Mouse (Mus musculus) inflammation-experienced regulatory T-cells, adult 6 months (primary cell): Measurements from ENCODE around the gene Chrna5. TPM values are rescaled to one million over a fixed set of nuclear protein-coding genes. Genes with fewer than 3 reads are reported as not detected.
A peak's percentile ranks its signal among the peaks of the same experiment; 100 is the strongest.
"Not testable (repeated sequence)": the region's sequence is repeated elsewhere in the genome, so short reads cannot be mapped to it uniquely, and the experiment has no call there.

Source experiments
- ATAC-seq: one replicate; pipeline ENCODE4 v1.8.0; 2017
- polyA plus RNA-seq, 3 experiments: library from polyadenylated mRNA; unstranded; fragments of 100-300 nt; shearing (Covaris generic); gene quantifications; one replicate each; pipeline ENCODE4 v1.2.1; 2017

The Chrna5 gene
- polyA plus RNA-seq = not detected

DNA sequence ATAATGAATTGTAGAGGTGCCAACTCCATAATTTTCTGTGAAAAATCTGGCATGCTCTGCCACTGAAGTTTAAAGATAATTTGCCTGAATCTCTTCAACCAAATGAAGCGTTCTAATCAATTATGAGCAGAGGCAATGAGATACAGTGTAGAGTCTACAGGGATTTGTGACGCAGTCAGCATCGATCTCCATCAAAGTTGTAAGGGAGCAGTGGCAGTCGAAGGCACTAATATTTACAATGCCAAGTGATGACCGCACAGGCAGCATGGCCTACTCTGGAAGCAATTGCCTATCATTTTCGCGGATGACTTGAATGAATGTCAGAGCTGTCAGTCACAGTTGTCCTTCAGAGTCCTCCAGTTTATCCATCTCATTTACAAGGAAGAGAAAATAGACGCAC is at the start of gene Chrna5:
Gene Chrna5 (plus strand): TSS at position 207 of the 400 bp plus-strand sequence.
- ATAC-seq = no peak

DNA sequence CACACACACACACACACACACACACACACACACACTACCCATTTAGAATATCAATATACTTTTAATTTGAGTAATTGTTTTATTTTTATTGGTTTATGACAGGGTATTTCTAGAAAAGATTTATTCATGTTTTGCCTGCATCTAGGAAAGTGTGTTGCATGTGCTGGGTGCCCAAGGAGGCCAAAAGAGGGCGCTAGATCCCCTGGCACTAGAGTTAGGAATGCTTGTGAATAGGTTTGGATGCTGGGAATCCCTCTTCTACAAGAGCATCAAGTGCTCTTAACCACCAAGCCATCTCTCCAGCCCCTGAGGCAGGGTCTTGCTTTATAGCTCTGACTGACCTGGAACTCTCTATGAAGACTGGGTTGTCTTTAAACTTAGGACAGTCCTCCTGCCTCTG is 48.9 kb upstream of the Chrna5 start:
- ATAC-seq = no peak

DNA sequence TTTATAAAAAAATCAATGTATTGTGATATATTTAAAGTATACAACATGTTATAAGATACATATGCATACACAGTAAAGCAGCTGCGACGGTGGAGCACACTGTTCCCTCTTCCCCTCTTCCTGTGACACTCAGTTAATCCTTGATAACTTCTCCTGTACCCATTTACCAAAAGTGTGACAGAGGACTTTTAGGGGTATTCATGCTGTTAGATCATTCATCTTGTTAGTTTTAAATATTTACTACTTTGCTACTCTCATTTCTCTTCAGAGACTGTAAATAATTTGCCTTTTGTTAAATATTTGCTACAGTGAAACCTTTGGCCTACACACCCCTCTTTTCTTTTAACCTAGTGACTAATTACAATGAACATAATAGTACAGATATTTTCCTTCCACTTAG is 48.3 kb upstream of the Chrna5 start:
- no peak for ATAC-seq

DNA sequence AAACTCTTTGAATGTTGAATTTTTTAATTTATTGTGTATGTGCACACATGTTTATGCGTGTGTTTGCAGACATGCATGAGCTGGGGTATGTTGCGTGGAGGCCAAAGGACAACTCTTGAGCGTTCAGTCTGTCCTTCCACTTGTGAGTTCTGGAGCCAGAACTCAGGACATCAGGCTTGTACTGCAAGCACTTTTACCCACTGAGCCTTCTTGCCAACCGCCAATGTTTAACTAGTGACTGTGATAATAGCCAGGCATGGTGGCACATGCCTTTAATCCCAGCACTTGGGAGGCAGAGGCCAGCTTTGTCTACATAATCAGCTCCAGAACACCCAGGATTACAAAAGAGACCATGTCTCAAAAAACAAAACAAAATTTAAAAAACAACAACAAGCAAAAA is 38.6 kb upstream of the Chrna5 start:
- no peak for ATAC-seq

DNA sequence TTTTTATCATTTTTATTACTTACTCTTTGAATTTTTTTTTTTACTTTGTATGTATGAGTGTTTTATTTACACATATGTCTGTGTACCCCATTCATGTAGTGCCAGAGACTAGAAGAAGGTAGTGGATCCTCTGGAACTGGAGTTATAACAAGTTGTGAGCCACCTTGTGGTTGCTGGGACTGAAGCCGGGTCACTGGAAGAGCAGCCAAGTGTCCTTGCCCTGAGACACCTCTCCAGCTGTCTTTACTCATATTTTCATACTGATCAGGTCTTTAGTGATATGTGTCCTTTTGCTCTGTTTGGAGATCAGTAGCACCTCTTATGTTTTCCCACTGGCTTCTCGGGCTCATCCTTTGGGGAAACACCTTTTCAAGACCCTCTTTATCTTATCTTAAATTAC is 36.2 kb upstream of the Chrna5 start:
- ATAC-seq = no peak

DNA sequence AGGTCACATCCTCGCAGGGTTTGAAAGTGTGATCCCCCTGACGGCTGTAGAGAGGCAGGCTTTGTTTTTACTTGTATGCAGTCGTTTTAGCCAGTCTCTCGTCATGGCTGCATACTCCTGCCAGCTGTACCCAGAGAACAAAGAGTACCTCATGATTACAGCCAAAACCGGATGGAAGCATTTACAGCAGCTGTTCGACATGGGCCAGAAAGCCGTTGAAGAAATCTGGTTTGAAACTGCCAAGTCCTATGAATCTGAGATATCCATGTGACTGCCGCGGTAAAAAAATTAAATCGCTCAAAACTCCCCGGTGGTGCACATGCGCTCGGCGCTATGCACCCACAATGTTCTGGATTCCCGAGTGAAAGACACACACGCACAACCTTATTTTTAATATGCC is 34.4 kb upstream of the Chrna5 start:
- ATAC-seq = no peak

DNA sequence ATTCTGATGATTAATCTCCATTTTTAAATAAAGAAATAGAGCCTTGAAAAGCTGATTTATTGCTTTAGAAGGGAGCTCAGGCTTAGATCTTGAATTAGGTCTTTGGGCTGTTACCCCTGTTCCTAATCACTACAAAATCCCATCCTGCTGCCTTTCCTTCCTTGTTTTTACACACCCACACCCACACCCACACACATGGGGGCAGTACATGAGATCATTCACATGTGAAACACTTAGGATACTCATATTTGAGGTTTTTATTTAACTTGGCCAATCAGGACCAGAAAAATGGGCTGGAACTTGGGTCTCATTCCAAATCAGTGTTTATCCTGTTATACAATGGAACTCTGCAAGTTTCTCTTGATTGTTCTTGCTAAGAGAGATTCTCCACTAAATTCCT is 31.2 kb upstream of the Chrna5 start:
- no peak for ATAC-seq

DNA sequence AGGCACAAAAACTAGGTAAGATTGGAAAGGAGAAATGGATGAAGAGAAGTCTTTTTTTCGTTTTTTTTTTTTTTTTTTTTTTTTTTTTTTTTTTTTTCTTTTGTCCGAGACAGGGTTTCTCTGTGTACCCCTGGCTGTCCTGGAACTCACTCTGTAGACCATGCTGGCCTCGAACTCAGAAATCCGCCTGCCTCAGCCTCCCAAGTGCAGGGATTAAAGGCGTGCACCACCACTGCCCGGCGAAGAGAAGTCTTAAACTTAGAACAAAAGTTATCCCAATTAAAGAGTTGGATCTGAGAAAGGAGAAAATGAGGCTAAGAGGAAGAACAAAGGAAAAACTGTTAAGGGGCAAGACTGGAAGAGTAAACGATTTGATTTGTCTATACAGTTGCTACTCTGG is 30.5 kb upstream of the Chrna5 start:
- ATAC-seq = not testable (repeated sequence)

DNA sequence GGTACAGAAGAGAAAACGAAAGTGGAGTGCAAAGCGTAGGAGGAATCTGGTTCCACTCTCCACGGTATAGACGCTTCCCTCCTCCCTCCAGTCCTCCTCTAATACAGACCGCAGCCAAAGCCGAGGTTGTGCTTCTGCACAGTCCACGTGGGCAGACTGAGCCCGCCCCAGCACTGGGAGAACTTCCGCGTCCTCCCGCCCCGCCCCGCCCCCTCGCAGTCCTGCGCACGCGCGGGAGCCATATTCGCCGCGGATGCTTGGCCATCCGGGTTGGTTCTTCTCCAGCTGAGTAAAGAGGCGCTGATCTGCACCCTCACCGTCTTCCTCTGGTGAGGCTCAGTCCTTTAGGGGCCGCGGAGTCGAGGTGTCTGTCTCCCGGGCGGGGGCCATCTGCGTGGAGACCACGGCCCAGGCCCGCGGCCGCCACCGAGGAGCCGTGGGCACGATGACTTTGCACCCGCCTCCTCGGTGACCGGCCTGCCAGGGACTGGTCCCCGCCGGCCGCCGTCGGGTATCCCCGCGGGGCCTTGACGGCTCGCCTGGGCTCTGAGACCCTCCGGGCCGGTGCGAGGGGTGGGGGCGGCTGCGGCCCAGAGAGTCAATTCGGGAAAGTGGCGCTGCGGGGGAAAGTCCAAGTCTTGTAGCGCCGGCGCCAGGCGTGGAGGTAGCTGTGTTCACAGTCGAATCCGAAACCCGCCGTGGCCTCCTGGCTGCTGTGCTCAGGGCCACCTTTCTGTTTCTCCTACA is 29.9 kb upstream of the Chrna5 start, which contains the start of the genes Psma4 and AY074887:
Gene Psma4 (plus strand): TSS at position 216 of the 747 bp plus-strand sequence.
Gene AY074887 (minus strand): TSS at position 424 of the 747 bp plus-strand sequence.
- ATAC-seq = peak; percentile 99

DNA sequence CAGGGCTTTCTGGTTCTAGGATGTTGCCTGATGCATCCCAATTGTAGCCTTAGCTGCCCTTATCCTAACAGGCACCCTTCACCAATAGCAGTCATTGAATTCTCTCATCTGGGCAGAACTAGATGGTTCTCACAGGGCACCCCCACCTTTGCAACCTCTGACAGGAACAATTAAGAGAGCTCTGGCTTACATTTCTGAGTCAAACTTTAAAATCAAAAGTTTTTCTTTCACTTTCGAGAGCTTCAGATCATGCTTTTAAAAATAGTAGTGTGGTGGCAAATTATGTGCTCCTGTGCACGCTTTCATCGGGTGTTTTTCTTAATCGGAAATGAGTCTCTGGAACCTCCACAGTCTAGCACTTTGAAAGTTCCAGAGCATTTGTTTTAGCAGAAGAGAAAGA is 19.6 kb upstream of the Chrna5 start:
- ATAC-seq = peak; percentile 81

DNA sequence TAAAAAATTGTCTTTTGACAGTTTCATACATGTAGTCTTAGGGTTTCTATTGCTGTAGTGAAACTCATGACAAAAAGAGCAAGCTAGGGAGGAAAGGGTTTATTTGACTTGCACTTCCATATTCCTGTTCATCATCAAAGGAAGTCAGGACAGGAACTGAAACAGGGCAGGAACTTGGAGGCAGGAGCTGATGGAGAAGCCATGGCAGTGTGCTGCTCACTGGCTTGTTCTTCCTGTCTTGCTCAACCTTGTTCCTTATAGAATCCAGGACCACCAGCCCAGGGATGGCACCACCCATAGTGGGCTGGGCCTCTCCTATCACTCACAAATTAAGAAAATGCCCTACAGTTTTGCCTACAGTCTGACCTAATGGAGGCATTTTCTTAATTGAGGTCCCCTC is 17.0 kb upstream of the Chrna5 start:
- ATAC-seq = no peak

DNA sequence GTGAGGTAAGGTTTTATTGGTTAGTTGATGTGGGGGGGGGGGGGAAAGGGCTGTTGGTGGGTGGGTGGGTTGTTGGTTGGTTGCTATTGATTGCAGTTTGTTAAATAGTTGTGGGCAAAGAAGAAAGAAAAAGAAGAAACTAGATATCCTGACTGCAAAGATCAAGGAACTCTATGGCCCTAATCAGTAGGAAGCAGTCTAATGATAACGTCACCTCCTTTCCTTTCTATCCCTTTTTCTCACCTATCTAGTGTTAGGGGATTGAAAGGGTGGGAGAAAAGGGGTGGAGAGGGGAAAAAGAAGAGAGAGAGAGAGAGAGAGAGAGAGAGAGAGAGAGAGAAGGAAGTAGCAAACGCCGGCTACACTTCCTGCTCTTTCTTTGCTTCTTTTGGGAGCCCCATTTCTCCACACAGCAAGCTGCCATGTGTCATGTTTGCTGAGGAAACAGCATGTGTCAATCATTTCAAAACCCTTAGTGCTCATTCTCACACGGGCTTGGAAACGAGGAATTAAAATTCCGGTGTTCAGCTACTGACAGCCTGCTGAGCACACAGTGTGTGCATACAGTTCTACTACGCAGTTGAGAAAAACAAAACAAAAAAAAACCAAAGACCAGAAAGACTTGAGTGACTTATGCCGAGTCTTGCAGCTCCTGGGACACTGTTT is 10.6 kb upstream of the Chrna5 start:
- ATAC-seq = no peak

DNA sequence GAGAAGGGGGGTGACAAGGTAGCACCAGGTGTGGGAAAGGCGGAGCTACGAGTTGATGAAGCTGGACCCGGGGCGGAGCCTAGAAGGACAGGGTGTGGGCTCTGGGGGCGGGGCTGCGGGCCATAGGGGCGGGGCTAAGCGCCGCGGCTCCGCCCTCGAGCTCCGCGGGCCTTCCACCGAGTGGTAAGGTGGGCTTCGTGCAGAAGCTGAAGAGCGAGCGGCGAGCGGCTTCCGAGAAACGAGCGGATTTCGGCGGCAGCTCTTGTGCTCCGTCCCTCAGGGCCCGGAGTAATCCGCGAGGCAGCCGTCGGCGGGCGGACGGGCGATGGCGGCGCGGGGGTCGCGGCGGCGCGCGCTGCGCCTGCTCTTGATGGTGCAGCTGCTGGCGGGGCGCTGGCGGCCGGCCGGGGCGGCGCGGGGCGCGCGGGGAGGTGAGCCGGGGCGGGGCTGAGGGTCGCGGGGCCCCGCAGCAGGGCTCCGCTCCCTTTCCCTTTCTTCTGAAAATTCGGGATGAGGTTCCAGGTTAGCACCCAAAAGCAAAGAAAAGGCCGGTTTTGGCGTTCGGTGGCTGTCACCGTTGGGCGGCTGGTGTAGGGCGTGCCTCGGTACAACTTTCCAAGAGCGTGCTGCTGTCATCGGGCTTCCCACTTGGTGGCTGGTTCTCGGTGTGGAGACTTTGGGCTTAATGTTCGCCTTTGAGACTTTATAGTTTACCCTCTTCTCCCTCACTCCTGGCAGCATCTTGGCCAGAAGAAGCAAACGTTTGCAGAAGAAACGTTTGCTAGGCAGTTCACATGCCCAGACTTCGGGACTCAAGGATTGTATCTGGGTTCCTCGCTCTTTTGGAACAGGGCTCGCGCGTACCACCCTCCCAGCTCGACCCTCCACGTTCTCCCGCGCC is 861 bp downstream of the Chrna5 start:
- ATAC-seq = no peak

DNA sequence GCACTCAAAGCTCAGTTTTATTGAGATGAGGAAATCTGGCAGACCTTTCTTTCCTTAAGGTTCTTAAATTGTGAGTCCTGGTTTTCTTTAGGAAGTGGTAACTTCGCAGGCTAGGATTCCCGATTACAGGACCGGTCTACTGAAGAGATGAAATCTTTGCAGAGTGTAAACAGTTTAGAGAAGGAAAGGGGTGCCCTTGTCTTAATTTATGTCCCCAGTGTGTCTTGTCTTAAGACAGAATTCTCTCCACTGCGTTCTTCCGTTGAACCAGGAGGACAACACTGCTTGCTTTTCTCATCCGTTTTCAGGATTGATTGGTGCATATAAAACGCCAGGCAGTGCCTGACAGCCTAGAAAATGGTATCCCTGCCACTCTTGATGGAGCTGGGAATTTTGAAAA is 1.7 kb downstream of the Chrna5 start:
- no peak for ATAC-seq

DNA sequence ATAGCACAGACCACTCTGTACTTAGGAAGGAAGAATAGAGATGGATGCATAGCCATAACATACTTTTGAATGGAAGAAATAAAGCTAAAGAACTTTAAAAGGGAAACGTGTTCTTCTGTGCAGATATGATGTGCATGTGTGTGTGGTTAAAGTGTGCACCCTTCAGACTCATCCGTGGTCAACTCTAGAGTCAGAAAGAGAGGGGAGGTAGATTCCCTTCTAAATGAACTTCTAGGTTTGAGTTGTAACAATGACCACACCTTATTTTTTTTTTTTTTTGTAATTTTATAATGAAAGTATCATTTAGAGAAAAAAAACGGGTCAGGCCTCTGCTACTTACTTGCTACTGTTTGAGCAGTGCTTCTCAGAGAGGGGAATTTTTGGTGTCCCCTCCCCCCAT is 9.7 kb downstream of the Chrna5 start:
- ATAC-seq = no peak

DNA sequence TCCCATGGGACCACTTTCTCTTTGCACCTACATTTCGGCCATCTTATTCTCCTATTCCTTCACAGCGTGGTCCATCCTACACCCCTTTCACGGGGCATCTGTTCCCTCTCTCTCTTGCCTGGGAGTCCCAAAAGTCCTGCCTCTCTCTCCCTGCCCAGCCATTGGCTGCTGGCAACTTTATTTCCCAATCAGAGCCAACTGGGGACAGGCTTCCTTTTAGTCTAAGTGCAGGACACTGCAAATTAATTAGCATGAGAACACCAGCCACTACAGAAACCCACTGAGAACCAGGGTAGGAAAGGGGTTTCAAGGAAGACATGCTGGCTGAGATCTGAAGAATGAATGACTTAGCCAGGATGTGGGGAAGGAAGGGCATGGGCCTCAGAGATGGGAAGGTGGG is 13.7 kb downstream of the Chrna5 start:
- ATAC-seq = no peak

DNA sequence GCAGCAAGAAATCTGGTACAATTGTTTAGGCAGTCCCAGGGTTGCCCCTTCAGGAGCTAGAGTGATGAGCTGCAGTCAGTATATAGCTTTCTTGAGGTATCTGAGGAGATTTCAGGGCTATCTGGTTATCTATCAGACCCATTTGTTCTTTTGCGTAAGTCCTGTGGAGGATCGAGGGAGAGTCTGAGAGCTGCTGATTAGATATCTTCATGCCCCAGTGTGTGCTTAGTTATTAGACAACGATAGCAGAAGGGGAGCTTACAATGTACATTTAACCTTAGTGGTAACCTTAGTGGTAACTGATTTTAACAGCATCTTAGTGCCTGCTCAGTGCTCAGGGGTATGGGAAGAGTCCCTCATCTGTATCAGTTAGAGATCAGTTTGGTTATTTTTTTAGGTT is 15.0 kb downstream of the Chrna5 start:
- ATAC-seq = no peak

DNA sequence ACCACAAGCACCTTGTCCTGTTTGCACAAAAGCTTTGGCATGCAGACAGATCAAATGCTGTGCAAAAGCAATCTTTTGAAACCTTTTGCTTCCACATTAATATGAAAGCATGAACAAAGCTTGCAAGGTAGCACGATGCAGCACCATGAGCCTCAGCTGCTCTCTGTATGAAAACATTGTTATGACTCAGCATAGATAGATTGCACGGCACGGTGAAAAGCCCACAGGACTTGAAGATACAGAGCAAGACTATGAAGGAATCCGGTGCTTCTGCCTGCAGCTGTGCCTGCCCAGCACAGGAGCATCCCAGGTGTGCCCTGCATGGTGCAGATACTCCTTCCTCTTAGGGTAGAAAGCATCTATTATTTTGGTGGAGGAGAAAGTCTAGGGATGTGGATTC is 22.9 kb downstream of the Chrna5 start:
- no peak for ATAC-seq

DNA sequence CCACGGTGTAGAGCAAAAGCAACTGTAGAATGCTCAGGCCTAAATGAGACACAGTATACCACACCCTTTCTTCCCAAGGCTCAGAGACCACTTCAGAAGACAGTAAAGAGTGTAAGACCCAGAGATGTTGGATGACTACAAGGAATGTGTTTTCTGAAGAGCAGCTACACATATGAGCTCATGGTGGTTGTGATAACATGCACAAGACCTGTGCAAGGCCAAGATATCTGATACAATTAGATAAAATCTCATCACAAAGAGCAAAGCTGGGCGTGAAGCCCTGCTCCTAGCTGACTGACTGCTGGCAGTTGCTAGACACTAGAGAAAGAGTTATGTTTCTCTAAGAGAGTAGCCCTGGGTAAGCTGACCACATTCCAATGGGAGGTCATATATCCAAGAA is 29.0 kb downstream of the Chrna5 start:
- no peak for ATAC-seq

DNA sequence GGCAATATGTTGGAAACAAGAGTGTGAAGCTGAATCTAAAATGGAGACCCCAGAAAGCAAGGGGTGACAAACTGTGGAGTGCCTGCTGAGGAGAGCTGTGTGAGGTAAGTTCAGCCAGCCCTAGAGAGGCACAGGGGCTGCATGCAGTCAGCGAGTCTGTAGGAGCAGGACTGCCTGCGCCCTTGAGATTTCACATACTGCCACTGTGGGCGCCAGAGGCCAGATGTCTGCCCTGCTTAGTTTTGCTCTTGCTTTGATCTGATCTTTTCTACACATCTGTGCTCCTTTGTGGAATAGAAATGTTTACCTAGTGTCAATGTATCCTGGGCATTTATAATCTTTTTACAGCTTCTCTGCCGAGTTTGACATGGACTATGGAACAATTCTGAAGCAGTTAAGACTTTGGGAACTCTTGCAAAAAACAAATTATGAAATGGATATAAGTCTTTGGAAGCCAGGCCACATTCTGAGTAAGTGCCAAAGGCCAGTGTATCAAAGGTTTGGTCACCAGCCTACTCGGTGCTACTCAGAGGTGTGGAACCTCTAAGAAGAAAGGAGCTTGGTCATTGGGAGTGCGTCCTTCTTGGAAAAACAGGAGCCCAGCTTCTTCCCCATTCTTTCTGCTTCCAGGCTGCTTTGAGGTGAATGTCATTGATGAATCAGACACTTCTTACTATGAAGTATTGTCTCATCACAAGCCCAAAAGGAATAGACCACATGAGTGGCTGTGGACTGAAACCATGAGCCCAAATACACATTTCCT is 30.1 kb downstream of the Chrna5 start:
- no peak for ATAC-seq

DNA sequence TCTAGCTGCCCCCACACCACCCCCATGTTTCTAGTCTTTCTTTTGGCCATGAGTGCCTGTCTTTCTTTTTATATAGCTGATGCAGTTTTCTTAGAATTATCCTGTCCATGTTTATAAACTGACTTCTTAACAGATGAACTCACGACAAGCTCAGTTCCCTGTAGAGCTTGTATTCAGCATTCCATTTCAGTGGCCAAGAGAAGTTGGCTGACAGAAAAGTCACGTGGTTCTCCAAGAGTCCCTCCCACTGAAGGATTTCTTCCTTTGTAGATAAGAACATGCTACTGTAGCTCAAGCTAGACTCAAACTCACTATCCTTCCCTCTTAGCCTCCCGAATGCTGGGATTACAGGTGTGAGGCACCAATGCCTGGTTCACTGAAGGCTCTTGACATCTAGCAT is 36.2 kb downstream of the Chrna5 start:
- no peak for ATAC-seq

DNA sequence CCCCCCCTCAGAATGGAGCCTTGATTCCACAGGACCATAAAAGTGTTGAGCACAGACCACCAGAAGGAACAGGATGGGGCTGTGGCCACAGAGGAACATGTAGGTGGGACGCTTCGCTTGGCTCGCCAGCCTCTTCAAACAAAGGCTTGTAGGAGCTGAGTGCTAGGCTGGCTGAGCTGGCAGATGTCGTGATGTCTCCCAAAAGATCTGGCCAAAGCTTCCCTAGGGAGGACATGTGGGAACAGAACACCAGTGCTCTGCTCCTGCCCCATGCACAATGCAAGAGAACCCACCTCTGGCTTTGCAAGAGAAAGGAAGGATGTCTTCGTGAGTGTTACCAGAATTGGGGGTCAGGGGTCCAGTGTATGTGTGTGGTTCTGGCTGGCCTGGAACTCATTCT is 42.6 kb downstream of the Chrna5 start:
- ATAC-seq = no peak
